ENCODE assay signal across 8 mouse cellular contexts in genomic region chr8:117198141-117198935, GRCm38 (mm10). TPM values are rescaled to one million over a fixed set of nuclear protein-coding genes. Genes with fewer than 3 reads are reported as not detected.
A peak's percentile ranks its signal among the peaks of the same experiment; 100 is the strongest.
DNase-seq lines count a peak whose midpoint lies in the region; ATAC-seq lines count a peak whose summit lies in the region.

No protein-coding gene starts in this region.

- ATAC-seq in inflammation-experienced regulatory T-cells, adult 6 months = peak; percentile 96
- ATAC-seq in megakaryocyte, adult 5-6 weeks (ENCODE audit: poor library complexity, severe bottlenecking) = peak; percentile 78

- DNase-seq in R1 (ENCODE audit: low read depth, low spot score) = peak; percentile 47
- DNase-seq in c-Kit-positive CD71-positive TER-119-positive erythroid progenitor cells, embryonic 14.5 days (ENCODE audit: low spot score) = peak; percentile 86
- peak; percentile 27 for DNase-seq in gastrocnemius, postnatal 10 days
- DNase-seq in left cerebral cortex, adult 8-10 months (ENCODE audit: low spot score in 2 of 2) = peak; percentile 15 to 54
- peak; percentile 32 for DNase-seq in right cerebral cortex, postnatal 14 days
- DNase-seq in cerebellum, adult 11 months = no peak

RNA-seq across cellular contexts. Expression of gene Gan, which starts 40.4 kb away (rescaled TPM):
- total RNA-seq in gastrocnemius, postnatal 10 days (2021) = 1 to 10 TPM; 4.8 to 6.5 TPM
- polyA plus RNA-seq in inflammation-experienced regulatory T-cells, adult 6 months (2017; shearing (Covaris generic)) = 1 to 10 TPM; 1.7 to 2.6 (median 2.0) TPM
- total RNA-seq in left cerebral cortex, adult 8-10 months (2022) = 10 to 100 TPM; 17.0 to 18.2 (median 17.5) TPM
- total RNA-seq in megakaryocyte, adult 5-6 weeks (2015) = 4.6 and 5.4 TPM in 2 replicates
- total RNA-seq in megakaryocyte, adult 5-6 weeks (2017) = 4.6 and 4.8 TPM in 2 replicates

RNA-seq across cellular contexts. Expression of gene Cmip, which starts 58.5 kb away (rescaled TPM):
- total RNA-seq in gastrocnemius, postnatal 10 days (2021) = 10 to 100 TPM; 18.7 to 23.7 TPM
- 10 to 100 TPM; 23.9 to 28.7 (median 25.5) TPM for polyA plus RNA-seq in inflammation-experienced regulatory T-cells, adult 6 months (2017; shearing (Covaris generic))
- 100 to 1,000 TPM; 268 to 292 (median 275) TPM for total RNA-seq in left cerebral cortex, adult 8-10 months (2022)
- 58.4 and 60.3 TPM in 2 replicates for total RNA-seq in megakaryocyte, adult 5-6 weeks (2015)
- 22.7 and 26.5 TPM in 2 replicates for total RNA-seq in megakaryocyte, adult 5-6 weeks (2017)

Comparison
In these comparisons a context has a peak if more than half of its experiments do, and no peak if none do; other contexts are left out.
1. RNA of gene Cmip, which starts 58.5 kb away (total RNA-seq): 268 to 292 TPM in left cerebral cortex, adult 8-10 months; 22.7 to 60.3 TPM in megakaryocyte, adult 5-6 weeks and 18.7 to 23.7 TPM in gastrocnemius, postnatal 10 days; every median in the first group is over 4 times any median in the second.